25 mouse cellular contexts compared by ENCODE assay signal in genomic region chr7:144040328-144040727, GRCm38 (mm10). TPM values are rescaled to one million over a fixed set of nuclear protein-coding genes. Genes with fewer than 3 reads are reported as not detected.
DNase-seq lines count a peak whose midpoint lies in the region; ATAC-seq lines count a peak whose summit lies in the region.
"Had no signal": no experiment of that assay in that cellular context is flagged by ENCODE, and none has a peak within 500 bp of the region (broad histone marks: within the 10 kb centered on the region; RNA-seq: fewer than 3 reads in every experiment).

No protein-coding gene starts in this region.

- H3K27ac ChIP-seq in liver, embryonic 12.5 days, result peak overlapping the region; percentile 3; the same call in 1 of the 2 replicates
- 0 out of 2 replicates have a peak overlapping the region, but pooled peaks have one; percentile 34 for H3K27ac ChIP-seq in liver, embryonic 13.5 days
- peak overlapping the region; percentile 77 for H3K27ac ChIP-seq in liver, embryonic 16.5 days (ENCODE audit: low read length)
- H3K27ac ChIP-seq: embryonic facial prominence, embryonic 13.5 days; embryonic facial prominence, embryonic 15.5 days; forebrain, embryonic 10.5 days; forebrain, embryonic 12.5 days had no signal

- H3K4me2 ChIP-seq in liver, embryonic 12.5 days, result no peak overlapping the region
- H3K4me2 ChIP-seq in liver, embryonic 13.5 days, result no peak overlapping the region
- H3K4me2 ChIP-seq in liver, embryonic 16.5 days (ENCODE audit: low read depth, low read length), result no peak overlapping the region
- H3K4me2 ChIP-seq: embryonic facial prominence, embryonic 13.5 days; embryonic facial prominence, embryonic 15.5 days; forebrain, embryonic 12.5 days had no signal

- no peak overlapping the region for H3K9ac ChIP-seq in liver, embryonic 12.5 days
- H3K9ac ChIP-seq in liver, embryonic 13.5 days, result no peak overlapping the region
- no peak overlapping the region for H3K9ac ChIP-seq in liver, embryonic 16.5 days (ENCODE audit: low read depth, low read length)
- H3K9ac ChIP-seq: embryonic facial prominence, embryonic 13.5 days; embryonic facial prominence, embryonic 15.5 days; forebrain, embryonic 12.5 days had no signal

- peaks cover 7% of the 10 kb centered on the region; the same call in 1 of the 2 replicates for H3K4me1 ChIP-seq in liver, embryonic 12.5 days
- peaks cover 14% of the 10 kb centered on the region for H3K4me1 ChIP-seq in liver, embryonic 13.5 days (replicated peaks)
- H3K4me1 ChIP-seq in liver, embryonic 16.5 days (ENCODE audit: control insufficient read depth, low read depth, low read length), result peaks cover 4% of the 10 kb centered on the region

- no peak for DNase-seq in liver
- DNase-seq in liver, embryonic 13.5 days, result no peak
- no peak for DNase-seq in urinary bladder, adult 2 months (ENCODE audit: low spot score)
- no peak for DNase-seq in adrenal gland, postnatal 10 days
- no peak for DNase-seq in urinary bladder, postnatal 4 days (ENCODE audit: low spot score in 2 of 2)
- DNase-seq: adrenal gland, adult 8-10 months; adrenal gland, postnatal 25 days; cerebellum, adult 11 months; cerebellum, adult 18-20 months; cerebellum, adult 8-10 months; cerebellum, adult 9-11 months; cerebellum, postnatal 14 days; cerebellum, postnatal 36 days; embryo, embryonic 11 days had no signal

- H3K4me3 ChIP-seq in liver, embryonic 12.5 days, result no peak overlapping the region
- no peak overlapping the region for H3K4me3 ChIP-seq in liver, embryonic 13.5 days (replicated peaks)
- H3K4me3 ChIP-seq in liver, embryonic 16.5 days (ENCODE audit: low read depth, low read length), result no peak overlapping the region
- H3K4me3 ChIP-seq: embryonic facial prominence, embryonic 13.5 days; embryonic facial prominence, embryonic 15.5 days; erythroblast, embryonic 14.5 days; forebrain, embryonic 10.5 days; forebrain, embryonic 12.5 days had no signal

- H3K9me3 ChIP-seq in liver, embryonic 12.5 days (replicated peaks), result no peaks in the 10 kb centered on the region
- no peaks in the 10 kb centered on the region for H3K9me3 ChIP-seq in liver, embryonic 13.5 days (replicated peaks)
- no peaks in the 10 kb centered on the region for H3K9me3 ChIP-seq in liver, embryonic 16.5 days (replicated peaks; ENCODE audit: control insufficient read depth, low read length)
- H3K9me3 ChIP-seq: embryonic facial prominence, embryonic 13.5 days; embryonic facial prominence, embryonic 15.5 days; forebrain, embryonic 10.5 days; forebrain, embryonic 12.5 days had no signal

- no peak for ATAC-seq in liver, embryonic 12.5 days
- ATAC-seq in liver, embryonic 13.5 days (ENCODE audit: low read depth), result peak; percentile 26; the same call in 1 of the 2 replicates
- peak; percentile 62 for ATAC-seq in liver, embryonic 16.5 days (ENCODE audit: low read depth)
- ATAC-seq: forebrain, embryonic 14.5 days; forebrain, embryonic 16.5 days had no signal

- WGBS in liver, embryonic 12.5 days (ENCODE audit: insufficient replicate concordance), result 35% methylated on average over 3 of the region's 3 CpGs
- WGBS in liver, embryonic 13.5 days (ENCODE audit: insufficient replicate concordance), result 29% methylated on average over 3 of the region's 3 CpGs
- WGBS in liver, embryonic 16.5 days (ENCODE audit: insufficient replicate concordance), result 28% methylated on average over 3 of the region's 3 CpGs

- no peaks in the 10 kb centered on the region for H3K27me3 ChIP-seq in liver, embryonic 12.5 days (replicated peaks)
- H3K27me3 ChIP-seq in liver, embryonic 13.5 days, result no peaks in the 10 kb centered on the region
- no peaks in the 10 kb centered on the region for H3K27me3 ChIP-seq in liver, embryonic 16.5 days (ENCODE audit: control insufficient read depth, insufficient read depth, low read depth, low read length)
- H3K27me3 ChIP-seq: embryonic facial prominence, embryonic 13.5 days; embryonic facial prominence, embryonic 15.5 days; forebrain, embryonic 12.5 days had no signal

- no peaks in the 10 kb centered on the region for H3K36me3 ChIP-seq in liver, embryonic 12.5 days
- H3K36me3 ChIP-seq in liver, embryonic 13.5 days, result no peaks in the 10 kb centered on the region
- H3K36me3 ChIP-seq in liver, embryonic 16.5 days (ENCODE audit: control insufficient read depth, insufficient read depth), result no peaks in the 10 kb centered on the region
- H3K36me3 ChIP-seq: embryonic facial prominence, embryonic 13.5 days; embryonic facial prominence, embryonic 15.5 days; forebrain, embryonic 10.5 days; forebrain, embryonic 12.5 days had no signal

RNA-seq across cellular contexts. Expression of gene Shank2, which starts 38.6 kb away (rescaled TPM):
- polyA plus RNA-seq in liver, embryonic 12.5 days (2016; fragmentation: Nextera tagmentation; extraction: Ambion mirVana), result 0.31 and 0.48 TPM in 2 replicates
- polyA plus RNA-seq in liver, embryonic 13.5 days (2015; fragmentation: Nextera tagmentation; extraction: Ambion mirVana), result 0.22 and 0.30 TPM in 2 replicates
- polyA plus RNA-seq in liver, embryonic 16.5 days (2015; fragmentation: Nextera tagmentation; extraction: Ambion mirVana), result 0.63 and 0.67 TPM in 2 replicates
- 5.4 and 6.9 TPM in 2 replicates for polyA plus RNA-seq in urinary bladder, adult 2 months (2012; rRNA removed)
- total RNA-seq in adrenal gland, postnatal 10 days (2021), result 1 to 10 TPM; 3.6 to 6.5 TPM
- total RNA-seq: common myeloid progenitor, adult 5-6 weeks; MEL had no signal
- polyA plus RNA-seq: erythroblast, embryonic 14.5 days had no signal

Comparison
In these comparisons a context has a peak if more than half of its experiments do, and no peak if none do; other contexts are left out.
1. H3K27ac ChIP-seq: peak in every context shown above with its lines; median percentile 77 in liver, embryonic 16.5 days; 34 in liver, embryonic 13.5 days; 3 in liver, embryonic 12.5 days.